Mouse (Mus musculus) thymus, adult 18-20 months (tissue): Measurements from ENCODE around the gene Gabbr2.
A peak's percentile ranks its signal among the peaks of the same experiment; 100 is the strongest.

Source experiments
- DNase-seq, 2 experiments: peaks; one replicate each; pipeline ENCODE4 v3.0.0; 2022; ENCODE audit warnings: mixed read lengths in 2 of 2

Gene Gabbr2

DNA sequence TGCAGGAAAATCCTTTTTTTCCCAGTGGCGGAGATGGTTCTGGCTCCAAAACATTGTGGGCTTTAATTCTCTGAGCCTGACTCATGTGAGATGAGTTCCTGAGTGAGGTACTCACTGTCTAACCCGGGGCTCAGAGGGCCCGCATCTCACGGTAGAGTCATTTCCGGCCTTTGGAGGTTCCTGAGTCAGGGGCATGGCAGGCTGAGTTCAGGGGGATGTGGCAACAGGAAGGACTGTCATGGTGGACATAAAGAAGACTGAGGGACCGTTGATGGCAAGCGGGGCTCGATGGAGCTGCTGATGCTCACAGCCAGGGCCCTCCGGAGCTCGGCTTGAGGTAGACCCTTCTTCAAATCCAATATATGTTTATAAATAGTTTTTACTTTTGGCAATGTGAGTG lies 288.5 kb downstream of the Gabbr2 start:
- DNase-seq = no peak

DNA sequence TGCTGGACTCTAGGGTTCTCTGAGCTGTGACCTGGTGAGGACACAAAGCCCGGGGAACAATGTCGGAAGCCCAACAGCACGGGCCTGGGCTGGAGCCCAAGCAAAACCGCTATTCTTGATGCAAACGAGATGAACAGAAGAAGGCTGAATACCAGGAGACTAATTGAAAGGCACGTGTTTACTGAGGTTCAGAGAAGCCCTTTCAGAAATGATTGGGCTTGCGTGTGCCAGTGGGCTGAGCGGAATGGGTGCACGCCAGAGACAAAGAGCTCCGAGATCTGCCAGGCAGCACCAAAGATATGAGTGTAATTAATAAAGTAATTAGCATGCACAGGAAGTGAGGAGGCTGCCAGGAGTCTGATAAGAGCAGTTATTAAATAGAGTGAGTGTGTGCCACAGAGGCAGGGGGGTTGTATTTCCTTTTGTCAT lies 291.4 kb downstream of the Gabbr2 start:
- no peak for DNase-seq

DNA sequence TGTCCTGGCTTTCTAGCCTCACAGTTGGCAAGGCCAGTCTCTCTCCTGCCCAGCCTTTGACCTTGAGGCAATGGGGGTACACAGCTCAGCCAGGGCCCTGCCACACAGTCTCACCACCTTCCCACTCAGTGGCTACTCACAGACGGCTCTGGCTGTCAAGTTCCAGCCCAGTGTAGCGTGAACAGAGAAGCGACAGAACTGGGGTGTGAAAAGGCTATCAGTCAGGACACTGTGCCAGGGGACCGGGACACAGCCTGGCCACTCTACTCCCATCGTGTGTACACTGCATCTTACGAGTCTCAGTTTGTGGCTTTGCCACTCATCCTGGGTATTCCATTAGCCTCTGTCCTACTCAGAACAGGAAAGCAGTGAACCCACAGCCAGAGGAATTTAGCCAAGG lies 295.2 kb downstream of the Gabbr2 start:
- DNase-seq = no peak

DNA sequence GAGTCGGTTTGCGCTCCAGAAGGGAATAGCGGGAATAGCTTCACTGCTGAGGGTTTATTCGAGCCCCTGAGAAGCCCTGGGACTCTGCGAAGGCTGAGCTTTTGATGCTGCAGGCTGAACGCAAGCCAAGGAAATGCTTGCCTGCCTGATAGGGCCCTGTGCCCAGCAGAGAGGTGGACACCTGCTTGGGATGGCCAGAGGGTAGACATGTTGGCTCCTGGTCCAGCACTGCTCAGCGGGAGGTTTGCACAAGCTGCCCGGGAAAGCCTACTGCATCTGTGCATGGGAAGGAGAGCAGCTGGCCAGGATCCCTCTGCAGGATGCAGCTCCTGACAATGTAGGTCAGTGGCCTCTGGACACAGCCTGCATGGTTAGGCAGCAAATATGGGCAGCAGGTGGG lies 301.1 kb downstream of the Gabbr2 start:
- no peak for DNase-seq

DNA sequence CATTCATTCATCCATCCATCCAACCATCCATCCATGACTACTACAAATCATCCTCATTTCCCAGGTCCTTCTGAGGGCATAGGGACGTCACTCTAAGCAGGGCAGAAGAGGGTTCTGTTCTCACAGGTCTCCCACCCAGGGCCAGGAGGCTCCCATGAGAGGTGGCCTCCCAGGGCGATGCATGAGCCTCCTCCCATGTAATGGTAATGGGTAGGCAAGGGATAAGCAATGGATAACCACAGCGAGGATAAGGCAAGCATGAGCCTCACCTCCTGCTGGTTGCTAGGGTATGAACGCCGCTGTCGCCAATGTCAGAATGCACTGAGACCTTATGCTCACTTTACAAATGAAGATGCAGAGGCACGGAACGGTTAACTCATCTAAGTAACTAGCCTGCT lies 301.7 kb downstream of the Gabbr2 start:
- DNase-seq = no peak

DNA sequence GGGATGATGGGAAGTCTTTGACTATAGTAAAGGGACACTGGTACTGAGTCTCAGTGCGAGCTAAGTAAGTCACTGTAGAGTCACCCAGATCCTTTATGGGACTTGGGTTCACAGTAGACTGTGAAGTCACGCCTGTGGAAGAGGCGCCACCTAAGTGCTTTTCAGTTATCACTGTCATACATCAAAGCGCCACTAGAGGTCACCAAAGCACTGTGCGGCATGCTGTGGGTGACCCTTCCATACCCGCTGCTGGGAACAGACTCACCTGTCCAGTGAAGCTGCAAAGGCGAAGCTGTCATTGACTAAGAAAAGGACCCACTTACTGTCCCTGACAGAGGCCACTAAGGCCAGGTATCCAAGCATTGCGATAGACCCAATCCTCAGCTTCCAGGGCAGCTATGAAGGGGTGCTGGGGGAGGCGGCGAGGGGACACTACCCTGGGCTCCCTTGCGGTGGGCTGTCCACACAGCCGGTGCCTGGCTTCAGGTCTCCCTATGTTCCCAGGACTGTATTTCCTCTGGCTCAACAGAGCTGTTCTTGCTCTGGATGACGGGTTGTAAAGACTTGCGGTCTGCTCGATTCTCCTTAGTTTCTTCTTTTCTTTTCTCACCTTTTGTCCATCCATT lies 302.2 kb downstream of the Gabbr2 start:
- DNase-seq = peak; percentile 26 to 28

DNA sequence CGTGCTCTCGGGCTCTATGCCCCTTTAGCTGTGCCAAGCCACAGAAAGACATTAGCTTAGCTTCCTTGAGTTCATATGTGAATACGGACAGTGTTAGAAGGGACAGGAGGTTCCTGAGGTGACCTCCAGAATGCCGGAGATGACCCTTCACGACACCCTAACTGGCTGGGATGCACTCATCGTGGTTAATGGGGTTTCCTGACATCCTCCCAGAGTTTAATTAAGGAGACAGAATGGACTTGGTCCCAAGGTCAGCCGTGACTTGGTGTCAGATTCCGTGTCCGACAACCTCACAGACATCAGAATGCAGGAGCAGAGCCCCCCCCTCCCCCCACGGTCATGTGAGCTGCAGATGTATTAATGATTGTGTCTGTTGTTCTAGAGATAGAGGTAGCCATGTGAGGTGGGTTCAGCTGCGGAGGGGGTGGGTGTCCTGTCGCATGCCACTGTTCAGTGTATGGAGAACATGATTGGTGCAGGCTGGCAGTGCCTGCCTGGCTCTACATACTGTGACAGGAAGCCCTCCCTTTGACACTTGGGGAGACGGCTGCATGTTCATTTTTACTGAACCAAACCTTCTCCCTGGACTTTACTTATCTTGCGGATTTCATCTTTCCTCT lies 303.4 kb downstream of the Gabbr2 start:
- no peak for DNase-seq

DNA sequence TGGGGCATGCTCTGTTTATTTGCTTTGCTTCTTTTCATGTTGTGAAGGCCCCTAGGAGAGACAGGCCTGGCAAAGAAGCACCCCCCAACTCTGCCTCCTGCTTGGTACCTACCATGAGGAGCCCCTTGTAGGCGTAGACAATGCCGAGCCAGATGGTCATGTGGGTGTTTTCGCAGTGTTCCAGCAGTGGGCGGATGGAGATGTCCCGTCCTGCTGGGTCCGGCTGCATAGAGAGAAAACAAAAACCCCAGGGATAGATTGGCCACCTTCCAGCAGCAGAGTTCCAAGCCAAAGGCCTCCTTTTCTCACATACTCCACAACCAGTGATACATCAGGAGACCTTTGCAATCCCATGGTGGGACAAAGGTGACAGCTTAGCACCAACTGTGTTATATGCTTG lies 307.5 kb downstream of the Gabbr2 start:
- DNase-seq = no peak

DNA sequence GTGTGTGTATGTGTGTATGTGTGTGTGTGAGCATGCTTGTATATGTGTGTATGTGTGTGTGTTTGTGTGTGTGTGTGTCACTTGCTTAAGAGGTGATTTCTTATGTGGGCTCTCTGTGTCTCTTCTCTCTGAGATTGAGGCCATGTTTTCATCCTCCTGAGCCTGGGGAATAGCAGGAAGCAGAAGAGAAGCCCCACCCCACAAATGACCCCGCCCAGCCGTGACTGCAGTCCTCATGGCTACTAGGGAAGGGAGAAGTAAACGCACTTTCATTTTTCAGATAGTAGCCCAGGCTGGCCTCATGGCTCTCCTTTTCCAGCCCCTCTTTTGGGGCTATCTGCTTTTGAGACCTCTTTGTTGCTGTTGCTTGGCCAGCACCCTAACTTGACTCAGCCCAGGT lies 315.0 kb downstream of the Gabbr2 start:
- no peak for DNase-seq

DNA sequence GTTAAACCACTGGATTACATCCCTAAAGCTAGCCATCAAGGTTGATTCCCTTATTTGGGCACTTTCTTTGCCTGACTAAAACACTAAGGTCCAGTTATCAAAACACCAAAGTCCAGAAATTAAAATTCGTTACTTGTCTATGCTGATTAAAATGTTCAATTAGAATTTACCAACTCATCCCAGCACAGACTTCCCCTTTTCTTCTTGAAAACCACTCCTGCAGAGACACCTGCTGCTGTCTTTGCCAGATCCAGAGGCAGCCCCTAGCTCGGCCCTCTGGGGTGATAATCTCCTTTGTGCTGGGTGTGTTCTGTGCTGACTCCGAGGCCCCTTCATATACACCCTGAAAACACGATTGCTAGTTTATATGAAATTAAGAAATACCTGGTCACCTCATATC lies 315.7 kb downstream of the Gabbr2 start:
- no peak for DNase-seq

DNA sequence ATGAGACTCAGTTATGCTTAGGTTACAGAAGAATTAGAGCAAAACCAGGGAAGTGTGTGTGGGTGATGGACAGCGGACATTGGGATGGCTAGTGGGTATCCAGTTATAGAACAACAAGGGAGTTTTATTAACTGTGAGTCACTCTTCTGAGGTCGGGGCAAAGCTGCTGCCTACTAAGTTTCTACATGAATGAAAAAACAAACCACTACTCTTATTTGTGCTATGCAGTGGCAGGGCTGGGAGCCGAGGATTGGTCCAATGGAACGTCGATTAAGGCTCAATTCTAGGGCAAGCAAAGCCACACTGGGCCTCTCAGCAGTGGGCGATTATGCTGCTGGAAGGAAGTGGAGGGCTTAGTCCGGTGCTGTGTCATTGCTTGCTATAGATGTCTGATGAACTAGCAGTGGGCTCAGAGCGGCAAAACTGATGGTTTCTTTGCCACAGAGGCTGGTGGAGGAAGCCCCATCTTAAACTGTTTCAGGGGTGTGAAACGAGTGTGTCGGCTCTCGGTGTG lies 316.3 kb downstream of the Gabbr2 start:
- DNase-seq = no peak

DNA sequence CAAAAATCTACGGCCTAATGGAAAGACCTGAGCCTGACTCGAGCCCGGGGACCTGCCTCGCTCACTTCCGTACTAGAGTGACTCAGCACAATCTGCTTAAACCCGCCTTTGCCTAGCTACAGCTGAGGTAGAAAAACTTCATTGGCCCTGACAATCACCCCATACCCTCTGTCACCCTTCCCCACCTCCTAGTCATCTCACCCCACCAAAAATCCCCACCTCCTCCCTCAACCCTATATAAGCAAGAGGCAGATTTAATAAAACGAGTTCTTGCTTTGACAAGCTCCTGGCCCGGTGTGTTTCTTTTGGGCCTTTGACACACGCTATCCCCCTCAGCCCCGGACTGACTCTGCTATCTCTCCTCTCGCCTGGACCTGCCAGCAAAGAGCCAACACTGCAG lies 323.1 kb downstream of the Gabbr2 start:
- no peak for DNase-seq

DNA sequence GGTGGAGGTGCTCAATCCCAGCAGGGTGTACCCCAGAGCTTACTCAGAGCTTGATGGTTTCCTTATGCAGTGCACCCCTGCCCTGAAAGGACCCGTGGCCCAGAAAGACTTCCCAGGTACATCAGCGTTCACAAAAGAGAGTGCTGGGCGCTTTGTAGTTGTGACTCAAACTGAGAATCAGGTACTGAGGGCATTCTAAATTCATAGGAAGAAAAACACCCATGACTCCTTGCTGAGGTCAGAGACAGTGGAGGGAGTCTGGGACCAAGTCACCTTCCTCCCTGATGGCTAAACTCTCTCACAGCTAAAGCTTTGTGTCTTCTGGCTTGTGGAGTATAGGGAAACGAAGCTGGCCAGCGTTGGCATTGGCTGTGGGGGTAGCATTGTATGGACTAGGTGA lies 325.3 kb downstream of the Gabbr2 start:
- no peak for DNase-seq

DNA sequence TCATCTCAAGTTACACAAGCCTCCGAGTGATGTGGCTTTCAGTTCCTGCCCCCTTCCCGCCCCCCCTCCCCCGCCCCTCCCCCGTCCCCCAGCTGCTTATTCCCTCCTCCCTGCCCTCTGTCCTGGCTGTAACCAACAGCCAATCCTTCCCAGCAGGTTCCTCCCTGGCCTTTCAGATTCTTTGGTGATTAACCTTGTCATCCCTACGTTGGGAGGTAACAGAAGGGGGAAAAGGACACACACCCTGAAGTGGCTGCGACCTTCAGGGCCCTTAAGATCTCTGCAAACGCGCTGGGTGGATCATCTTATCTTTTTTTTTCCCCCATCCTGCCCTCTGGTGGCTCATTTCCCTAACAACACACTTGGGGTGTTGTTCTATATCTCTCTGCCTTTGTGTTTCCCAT lies 326.3 kb downstream of the Gabbr2 start:
- DNase-seq = no peak

DNA sequence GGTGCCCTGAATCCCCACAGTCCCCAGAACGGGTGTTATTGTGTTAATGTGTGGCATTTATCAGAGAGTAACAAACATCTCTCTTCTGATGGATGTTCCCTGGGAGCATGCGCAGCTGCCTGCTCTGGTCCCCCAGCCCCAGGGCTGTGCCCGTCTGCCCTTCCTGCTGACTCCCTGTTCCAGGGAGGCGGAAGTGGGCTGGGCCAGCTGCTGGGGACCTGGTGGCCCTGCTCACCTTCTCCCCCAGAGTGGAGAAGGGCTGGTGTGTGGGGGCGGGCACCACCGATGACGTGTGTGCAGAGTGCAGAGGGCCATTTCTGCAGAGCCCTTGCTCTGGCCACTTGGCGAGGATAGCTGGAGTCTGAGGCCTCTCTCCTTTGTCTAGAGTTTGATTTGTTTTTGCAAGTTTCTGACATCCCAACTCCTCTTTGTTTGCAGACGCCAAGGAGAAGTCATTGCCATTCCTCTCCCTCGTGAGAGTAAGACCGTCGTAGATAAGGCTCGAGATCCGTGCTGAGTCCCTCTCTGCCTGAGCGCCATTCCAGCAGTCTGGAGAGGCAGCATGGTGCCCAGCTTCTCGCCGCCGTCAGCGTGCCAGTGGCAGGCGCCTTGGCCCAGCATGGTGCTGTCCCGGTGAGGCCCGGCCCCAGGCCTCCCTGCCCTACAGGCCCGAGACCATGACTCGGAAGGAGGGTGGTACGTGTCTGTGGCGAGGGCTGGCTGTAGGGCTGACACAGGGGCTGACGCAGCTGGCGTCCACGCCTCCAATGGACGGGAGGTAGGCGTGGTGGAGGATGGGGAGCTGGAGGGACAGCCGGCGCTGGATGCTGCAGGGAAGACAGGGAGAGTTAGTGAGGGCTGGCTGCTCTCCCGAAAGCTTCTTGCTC lies 327.3 kb downstream of the Gabbr2 start:
- no peak for DNase-seq

DNA sequence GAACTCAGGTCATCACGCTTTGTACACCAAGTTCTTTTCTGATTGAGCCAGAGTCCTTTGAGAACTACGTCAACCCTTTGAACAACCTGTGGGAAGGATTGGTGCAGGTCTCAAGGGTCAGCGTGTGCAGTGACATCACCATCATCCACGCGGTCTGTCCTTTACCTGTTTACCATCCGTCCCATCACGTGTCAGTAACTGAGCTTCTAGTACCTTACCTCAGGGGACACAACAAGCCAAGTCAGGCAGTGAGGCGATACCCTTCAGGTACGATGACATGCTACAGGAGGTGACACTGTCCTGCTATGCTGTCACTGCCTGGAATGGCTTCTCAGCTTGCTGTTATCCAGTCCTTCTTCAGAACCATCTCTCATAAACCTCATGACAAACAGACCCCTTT lies 330.2 kb downstream of the Gabbr2 start:
- DNase-seq = no peak

DNA sequence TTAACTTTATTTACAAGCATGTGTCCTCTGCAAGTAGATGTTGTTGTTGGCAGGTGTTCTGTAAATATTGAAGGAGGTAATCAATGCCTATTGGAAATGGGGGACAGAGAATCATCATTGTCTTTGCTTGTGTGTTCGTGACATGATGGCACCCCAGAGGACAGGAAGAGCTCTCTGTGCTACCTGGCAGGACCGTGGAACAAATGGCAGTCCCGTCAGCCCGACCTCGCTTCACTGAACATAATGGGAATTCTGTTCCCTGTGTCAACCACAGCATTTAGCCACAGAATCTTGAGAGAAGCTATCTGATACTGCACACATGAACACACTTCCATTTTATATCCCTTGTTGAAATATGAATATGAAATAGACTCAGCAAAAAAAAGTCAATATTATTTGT lies 332.7 kb downstream of the Gabbr2 start:
- no peak for DNase-seq

DNA sequence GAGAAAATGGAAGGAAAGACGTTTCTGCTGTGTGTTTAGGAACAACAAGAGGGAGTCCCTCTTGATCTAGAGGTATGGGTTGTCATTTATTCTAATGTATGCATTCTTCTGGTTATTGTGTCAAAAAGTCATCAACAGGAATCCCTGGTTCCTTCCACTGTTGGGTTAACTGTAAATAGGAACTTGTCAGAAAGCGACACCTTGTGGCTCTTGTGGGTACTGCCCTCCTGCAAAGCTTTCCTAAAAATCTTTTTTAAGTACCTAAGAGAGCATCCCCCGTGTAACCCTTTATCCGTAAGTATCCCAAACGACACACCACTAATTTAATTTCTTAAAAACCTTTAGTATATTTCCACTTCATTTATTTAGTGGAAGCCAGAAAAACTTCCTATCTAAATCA lies 334.6 kb downstream of the Gabbr2 start:
- peak in 1 of 2 experiments; percentile 34 for DNase-seq

DNA sequence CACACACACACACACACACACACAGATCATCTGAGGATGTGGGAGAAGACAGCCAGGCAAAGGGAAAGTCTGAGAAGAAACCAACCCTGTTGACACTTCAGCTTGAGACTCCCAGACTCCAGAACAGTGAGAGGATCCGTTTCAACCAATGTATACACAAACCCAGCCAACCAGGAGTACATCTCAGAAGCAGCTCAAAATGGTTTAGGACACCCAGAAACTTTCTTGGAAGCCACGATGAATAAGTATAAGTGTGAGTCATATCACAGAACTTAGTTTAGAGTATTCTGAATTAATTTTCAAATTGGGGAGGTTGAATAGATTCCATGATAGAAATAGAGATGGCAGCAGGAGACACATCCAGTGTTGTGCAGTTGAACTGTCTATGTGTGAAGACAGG lies 335.7 kb downstream of the Gabbr2 start:
- no peak for DNase-seq

DNA sequence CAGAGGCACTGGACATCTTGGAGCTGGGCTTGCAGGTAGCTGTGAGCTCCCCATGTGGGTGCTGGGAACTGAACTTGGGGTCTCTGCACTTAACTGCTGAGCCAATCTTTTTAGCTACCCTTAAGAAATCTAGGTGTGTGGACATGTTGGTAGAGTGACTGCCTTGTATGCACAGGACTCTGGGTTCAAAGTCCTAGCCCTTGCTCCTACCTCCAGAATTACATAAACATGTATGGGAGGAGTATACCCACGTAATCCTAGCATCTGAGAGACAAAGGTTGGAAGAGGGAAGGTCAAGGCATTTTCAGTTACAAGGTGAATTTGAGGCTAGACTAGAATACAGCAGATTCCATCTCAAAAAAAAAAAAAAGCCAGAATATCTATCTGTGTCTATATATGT lies 336.4 kb downstream of the Gabbr2 start:
- no peak for DNase-seq

DNA sequence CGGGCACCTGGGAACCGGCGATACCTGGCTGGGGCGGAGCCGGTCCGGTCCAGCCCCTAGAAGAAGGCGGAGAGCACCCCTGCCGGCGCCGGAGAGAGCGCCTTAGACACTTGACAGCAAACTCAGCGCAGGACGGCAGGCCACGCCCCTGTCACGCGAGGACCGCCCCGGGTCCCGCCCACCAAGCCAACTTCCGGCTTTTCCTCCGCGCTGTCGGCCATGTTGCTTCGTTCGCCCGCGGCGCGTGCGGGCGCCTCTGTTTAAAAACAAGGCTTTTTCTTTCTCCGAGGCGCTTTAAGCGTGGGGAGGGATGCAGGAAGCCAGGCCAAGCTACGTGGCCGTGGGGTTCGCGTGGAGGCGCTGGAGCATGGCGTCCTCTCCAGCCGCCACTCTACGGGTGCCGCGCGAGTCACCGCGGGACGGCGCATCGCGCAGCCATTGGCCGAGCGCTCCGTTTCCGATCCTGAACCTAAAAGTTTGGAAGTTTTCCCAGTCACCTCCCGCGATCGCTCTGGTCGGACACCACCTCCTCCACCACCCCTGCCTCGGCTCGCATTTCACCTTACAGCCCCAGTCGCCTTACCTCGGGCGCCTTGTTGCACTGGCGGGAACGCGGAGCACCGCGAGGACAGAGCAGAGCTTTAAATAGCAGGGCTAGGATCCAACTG lies 341.5 kb downstream of the Gabbr2 start, which contains the start of gene Tbc1d2:
Gene Tbc1d2, minus strand, starts transcription at position 124 of the 668 bp plus-strand sequence.
- DNase-seq = peak; percentile 87 to 89

DNA sequence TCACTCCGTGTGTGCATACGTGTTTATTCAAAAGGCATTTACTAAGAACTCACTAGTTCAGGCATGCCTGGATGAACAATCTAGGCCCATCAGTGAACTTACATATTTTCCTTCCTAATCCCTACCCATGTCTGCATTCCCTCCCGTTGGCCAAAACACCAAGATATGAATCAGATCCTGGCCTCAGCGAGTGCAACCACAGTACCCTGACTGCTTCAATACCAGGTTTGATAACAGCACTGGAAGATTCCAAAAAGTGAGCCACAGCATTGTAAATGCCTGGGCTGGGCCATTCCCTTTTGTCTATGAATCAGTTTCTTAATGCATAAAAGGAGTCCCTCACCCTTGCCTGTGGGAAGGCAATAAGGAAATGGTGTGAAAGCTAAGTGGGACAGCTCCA lies 342.5 kb downstream of the Gabbr2 start:
- no peak for DNase-seq

DNA sequence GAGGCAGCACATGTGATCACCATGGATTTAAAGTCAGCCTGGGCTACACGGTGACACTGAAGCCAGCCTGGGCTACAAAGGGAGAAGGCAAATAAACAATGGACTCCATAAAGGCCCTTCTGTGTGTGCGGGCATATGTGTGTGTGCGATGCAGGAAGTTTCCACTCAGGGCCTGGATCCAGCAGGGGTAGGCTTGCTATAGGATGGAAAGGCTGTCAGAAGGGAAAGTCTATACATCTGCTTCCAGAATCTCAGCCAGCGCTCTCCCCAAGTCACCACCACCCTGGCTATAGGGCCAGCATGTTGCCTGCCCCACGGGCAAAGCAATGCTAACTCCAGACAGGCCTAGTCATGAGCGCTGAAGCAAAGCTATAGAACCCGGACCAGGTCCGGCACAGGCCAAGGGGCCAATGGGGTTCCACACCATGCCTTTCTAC lies 348.0 kb downstream of the Gabbr2 start:
- no peak for DNase-seq
